Mouse (Mus musculus) cerebellum, adult 8-10 months (tissue): ENCODE results near the gene Lrrc26.

Experiments
- DNase-seq: peaks from one replicate; pipeline ENCODE4 v3.0.0; 2022

The Lrrc26 gene

DNA sequence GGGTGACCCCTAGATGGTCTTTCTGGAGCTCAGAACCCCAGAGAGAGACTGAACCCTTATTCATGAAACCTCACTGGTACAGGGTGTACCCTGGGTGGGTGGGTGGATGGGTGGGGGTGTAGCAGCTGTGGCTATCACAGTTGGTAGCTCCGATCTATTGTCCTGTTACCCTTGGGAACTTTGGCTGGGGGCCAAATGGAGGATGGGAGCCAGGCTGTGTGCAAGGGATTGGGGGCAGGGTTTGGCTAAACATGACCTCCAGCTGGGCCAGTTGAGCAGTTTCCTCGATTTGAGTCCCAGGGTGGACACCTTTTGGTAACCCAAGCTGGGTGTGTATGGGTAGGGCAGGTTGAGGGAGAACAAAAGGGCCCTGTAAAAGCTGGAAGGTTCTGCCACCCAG is 23.0 kb upstream of the Lrrc26 start:
- DNase-seq: peak; percentile 80

DNA sequence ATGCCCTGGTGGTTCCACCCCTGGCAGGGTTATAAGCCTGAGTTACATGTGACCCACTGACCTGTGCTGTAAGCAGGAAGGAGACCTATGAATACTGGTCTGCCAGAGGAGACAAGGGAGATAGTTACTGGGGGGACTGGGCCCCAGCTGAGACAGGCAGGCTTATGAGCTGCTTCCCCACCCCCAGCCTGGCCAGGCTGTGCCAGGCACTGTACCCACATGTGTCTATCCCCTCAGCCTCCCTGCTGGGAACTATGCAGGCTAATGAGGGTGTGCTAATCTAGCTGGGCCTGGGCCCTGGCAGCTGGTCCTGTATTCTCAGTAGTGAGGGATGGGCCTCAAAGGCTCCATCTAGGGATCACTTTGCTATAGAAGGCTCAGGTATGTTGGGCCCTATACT is 22.5 kb upstream of the Lrrc26 start:
- no peak for DNase-seq

DNA sequence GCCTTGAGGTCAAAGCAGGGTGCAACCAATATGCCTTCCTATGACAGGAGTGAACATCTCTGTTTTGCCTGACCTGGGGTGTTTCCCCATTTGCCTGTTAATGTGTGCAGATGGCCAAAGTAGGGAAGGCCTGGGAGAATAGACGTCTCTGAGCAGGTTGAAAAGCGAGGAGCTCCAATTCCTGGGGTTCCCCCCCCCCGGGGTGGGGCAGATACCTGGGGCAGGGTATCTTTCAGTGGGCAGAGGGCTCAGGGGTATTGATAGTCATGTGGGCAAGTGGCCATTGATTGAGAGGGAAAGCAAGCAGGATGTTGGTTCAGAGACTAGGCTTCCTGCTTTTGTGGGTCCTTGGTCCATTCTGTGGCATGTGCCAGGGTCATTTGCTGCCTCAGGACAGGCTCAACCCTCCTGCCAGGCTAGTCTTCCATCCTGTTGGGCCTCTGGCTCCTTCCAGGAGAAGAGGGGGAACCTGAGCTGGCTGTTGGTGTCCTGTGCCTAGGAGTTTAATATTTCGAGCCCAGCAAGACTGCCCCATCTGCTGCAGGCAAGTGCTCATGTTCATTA is 21.9 kb upstream of the Lrrc26 start:
- no peak for DNase-seq

DNA sequence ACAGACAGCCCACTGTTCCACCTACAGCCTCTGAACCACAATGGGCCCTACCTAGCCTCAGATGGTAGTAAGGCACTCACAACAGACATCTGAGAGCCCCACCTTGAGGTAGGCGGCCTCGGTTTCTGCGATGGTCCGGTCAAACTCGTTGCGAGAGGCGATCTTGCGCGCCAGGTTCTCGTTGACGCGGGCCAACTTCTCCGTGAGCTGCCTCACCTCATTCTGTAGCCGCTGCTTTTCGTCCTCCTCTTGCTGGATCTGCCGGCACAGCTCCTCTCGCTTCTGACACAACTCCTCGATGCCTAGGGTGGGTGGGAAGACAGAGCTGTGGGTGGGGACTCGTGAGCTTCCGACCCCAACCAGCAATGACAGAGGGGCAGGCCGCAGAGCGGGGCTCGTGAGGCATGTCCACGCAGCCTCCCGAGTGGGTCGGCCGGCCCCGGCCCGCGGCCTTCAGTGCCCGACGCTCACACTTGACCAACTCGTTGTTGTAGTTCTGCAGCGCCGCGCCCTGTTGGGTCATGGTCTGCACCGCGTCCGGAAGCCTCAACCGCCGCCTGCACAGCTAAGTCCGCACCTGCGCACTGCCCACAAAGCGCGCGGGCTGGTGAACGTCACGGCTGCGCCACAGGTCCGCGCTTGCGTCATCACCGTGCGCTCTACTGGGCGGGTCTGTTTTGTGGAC is 17.7 kb upstream of the Lrrc26 start, which contains the start of the genes Ssna1 and Anapc2:
Gene Ssna1, minus strand, starts transcription at position 612 of the 685 bp plus-strand sequence.
Gene Anapc2, plus strand, starts transcription at position 652 of the 685 bp plus-strand sequence.
- peak; percentile 97 for DNase-seq

DNA sequence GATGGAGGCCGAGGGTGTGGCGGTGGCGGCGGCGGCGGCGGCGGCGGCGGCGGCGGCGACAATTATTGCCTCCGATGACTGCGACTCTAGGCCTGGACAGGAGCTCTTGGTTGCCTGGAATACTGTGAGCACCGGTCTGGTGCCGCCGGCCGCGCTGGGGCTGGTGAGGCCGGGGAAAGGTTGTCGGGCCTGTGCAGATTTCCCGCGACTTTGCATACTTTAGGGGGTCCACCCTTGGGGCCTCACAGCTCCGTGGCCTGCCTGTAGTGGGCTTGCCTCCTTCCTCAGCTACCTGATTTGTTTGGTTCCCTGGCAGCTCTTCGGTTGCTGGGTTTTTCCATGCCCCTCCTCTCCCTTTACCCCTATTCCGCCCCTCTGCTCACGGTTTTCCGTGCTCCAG is 17.2 kb upstream of the Lrrc26 start:
- DNase-seq: no peak

DNA sequence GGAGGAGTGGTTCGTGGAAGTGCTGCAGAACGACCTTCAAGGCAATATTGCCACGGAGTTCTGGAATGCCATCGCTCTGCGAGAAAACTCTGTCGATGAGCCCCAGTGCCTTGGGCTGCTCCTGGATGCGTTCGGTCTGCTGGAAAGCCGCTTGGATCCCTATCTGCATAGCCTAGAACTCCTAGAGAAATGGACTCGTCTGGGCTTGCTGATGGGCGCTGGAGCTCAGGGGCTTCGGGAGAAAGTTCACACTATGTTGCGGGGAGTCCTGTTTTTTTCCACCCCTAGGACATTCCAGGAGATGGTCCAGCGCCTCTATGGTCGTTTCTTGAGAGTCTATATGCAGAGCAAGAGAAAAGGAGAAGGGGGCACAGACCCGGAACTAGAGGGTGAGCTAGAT is 16.7 kb upstream of the Lrrc26 start:
- no peak for DNase-seq

DNA sequence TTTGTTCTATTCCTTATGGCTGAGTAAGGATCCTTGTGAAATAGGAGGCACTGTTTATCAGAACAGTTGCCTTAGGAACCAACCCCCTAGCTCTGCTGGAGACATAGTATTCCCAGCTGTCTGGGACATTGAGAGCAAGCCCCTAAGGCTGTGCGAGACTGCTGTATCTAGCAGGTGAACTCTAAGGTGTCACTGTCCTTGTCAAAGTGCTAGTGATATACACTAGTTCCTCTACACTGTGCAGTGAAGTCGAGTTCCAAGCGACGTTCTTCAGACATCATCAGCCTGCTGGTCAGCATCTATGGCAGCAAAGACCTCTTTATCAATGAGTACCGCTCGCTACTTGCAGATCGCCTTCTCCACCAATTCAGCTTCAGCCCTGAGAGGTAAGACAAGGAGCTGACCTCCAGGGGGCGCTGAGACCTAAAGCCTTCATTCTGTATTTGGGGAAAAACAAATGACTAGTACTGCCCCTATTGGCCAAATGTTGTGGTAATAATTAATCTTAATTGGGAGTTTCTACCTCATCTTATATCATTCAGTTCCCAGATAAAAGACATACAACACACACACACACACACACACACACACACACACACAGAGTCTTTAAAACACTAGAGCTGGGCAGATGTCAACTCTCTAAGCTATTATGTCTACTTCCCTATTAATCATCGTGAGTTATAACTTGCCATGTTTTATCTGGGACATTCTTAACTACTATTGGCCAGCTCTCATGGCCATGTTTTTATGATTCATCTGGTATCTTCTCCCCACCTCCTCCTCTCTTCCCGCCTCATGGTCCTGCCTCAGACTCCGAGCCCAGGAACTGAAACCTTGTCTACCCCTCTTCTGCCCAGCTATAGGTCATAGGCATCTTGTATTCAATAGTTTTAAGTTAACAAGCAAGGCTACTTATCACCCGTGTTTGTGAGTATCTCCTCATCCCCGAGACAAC is 10.5 kb upstream of the Lrrc26 start:
- peak; percentile 88 for DNase-seq

DNA sequence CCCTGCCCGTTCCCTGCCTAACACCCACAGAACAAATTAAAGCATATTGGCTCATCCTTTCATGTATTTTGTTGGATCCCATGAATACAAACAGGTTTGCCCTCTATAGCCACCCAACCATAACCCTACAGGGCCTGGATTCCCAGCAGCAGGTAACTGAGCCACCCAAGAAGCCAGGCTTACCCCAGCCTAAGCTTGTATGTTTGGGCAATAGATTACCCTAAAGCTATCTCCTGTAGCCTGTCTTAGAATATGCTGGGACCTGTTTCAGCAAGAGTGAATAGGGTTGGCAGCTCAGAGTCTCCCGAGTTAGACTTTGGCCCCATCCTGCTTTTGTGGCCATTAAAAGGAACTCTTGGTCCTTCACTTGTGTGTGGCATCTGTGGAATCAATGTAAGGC is 4.2 kb upstream of the Lrrc26 start:
- no peak for DNase-seq

DNA sequence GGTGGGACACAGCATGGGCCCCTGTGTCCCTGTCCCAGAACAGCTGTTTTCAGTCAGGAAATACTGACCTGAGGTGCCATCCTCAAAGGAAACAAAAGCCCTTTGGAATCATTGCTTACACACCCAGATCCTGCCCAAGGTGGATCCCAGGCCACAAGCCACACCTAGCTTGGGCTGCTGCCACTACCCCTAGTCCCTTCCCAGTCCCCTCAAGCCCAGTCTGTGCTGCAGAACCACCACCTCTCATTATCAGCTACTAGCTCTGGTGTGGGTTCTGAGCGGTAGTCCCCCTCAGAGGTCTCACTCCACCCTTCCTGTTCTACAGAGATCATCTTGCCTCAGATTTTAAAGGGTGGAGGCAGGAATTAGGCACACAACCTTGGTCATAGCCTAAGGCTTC is 3.4 kb upstream of the Lrrc26 start:
- no peak for DNase-seq

DNA sequence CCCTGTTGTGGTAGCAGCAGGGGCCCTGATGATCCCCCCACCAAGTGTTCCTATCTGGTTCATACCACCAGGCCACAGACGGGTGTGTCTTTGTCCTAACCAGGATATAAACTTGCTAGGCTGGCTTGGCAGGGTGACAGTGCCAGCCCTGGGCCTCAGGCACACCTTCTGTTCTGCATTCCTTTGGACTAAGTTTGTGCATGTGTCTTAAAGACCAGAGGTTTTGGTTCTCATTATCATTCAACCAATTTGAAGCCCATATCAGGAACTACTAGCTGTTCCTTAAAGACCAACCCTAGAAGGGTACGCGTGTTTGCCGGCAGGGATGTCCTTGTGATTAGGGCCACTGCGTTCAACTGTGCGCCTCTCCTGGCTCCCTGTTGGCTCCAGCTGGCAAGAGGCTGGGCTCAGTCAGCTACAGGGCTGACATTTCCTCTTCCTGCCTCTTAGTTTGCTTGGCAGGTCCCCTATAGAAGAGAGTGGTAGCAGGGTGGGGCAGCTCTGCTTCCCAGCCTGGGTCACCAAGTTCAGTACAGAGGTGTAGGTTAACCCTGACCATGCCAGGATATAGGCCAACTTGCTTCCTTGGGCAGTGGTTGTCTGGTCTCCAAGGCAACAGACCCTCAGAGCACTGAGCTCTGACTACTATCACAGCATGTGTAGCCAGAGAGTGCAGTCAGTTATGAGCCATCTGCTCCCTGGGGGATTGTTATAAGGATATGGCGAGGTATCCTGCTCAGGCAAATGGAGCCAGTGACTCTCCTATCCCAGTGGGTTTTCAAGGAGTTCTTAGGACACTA is 2.7 kb upstream of the Lrrc26 start:
- DNase-seq: peak; percentile 62

DNA sequence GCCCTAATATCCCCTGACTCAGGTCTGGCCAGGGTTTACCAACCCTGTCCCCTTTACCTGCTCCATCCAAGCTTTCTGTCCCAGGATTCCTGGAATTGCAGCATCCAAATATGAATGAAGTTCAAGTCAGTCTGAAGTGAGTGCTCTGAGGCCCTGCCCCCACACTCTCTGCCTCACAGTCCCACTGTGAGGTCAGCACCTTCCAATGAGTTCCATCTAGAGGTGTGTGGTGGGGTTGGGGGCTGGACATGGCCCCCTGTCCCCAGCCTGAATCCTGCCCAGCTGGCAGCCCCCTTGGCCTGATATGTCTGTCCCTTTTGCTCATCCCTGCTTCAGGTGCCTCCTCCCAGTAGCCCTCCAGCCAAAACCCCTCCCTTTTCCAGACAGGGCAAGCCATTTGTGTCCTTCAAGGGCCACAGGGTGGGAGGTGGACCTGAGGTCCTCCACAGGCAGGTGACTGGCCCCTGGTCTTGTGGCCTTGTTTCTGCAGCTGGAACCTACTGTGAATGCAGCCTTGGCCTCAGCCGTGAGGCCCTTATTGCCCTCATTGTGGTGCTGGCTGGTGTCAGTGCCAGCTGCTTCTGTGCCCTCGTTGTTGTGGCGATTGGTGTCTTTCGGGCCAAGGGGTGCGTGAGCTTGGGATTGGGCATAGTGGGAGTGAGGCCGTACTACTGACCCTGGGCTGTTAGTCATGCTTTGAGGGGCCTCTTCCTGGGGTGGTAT is 1.6 kb upstream of the Lrrc26 start, which contains the start of gene Tmem210:
Gene Tmem210, plus strand, starts transcription at position 219 of the 723 bp plus-strand sequence.
- no peak for DNase-seq

DNA sequence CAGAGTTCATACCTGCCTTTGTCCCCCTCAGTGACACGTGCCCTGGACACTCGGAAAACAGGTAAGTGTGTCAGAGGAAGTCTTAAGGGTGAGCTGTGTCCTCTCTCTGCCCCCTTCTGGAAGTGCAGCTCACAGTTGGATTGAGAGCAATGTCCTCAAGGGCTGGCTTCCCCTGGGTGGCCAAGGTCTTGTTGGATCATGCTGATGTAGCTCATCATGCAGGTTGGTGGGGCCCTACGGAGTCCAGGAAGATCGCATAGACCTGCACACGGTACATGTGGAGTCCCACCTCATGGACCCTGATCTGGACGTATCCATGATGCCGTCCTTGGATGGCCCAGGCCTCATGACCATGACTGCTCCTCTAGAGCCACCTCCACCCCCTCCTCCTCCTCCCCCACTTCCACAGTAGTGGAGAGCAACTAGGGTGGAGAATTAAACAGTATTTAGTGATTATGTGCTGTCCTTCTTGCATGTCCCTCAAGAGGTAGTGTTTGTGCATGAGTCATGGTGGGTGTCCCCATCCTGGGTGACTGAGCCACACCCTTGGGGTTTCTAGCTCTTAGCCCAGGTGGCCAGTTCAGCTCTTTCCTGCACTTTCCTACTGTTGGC is 875 bp upstream of the Lrrc26 start:
- no peak for DNase-seq

DNA sequence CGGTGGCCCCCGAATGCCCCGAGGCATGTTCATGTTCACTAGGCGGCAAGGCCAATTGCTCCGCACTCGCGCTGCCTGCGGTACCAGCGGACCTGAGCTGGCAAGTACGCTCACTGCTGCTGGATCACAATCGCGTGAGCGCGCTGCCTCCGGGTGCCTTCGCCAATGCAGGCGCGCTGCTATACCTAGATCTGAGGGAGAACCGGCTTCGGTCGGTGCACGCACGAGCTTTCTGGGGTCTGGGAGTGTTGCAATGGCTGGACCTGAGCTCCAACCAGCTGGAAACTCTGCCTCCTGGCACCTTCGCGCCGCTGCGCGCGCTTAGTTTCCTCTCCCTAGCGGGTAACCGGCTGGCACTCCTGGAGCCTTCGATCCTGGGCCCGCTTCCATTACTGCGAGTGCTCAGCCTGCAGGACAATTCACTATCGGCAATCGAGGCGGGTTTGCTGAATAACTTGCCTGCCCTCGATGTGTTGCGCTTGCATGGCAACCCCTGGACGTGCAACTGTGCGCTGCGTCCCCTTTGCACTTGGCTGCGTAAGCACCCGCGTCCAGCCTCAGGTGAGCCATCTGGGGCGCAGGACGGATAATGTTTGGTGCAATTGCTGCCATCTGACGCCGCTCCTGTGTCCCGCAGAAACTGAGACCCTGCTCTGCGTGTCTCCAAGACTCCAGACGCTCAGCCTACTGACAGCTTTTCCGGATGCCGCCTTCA is 543 bp downstream of the Lrrc26 start:
- DNase-seq: peak; percentile 80

DNA sequence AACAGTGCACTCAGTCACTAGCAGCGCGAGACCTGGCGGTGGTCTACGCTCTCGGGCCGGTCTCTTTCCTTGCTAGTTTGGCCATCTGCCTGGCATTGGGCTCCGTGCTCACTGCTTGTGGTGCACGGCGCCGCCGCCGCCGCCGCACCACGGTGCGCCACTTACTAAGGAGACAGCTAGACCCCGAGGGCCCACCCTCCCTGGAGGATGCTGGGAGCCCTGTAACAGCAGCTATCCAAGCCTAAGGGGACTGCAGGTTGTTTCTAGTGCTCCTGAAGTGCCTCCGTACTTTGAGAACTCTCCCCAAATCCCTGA is 1.1 kb downstream of the Lrrc26 start:
- peak; percentile 74 for DNase-seq

DNA sequence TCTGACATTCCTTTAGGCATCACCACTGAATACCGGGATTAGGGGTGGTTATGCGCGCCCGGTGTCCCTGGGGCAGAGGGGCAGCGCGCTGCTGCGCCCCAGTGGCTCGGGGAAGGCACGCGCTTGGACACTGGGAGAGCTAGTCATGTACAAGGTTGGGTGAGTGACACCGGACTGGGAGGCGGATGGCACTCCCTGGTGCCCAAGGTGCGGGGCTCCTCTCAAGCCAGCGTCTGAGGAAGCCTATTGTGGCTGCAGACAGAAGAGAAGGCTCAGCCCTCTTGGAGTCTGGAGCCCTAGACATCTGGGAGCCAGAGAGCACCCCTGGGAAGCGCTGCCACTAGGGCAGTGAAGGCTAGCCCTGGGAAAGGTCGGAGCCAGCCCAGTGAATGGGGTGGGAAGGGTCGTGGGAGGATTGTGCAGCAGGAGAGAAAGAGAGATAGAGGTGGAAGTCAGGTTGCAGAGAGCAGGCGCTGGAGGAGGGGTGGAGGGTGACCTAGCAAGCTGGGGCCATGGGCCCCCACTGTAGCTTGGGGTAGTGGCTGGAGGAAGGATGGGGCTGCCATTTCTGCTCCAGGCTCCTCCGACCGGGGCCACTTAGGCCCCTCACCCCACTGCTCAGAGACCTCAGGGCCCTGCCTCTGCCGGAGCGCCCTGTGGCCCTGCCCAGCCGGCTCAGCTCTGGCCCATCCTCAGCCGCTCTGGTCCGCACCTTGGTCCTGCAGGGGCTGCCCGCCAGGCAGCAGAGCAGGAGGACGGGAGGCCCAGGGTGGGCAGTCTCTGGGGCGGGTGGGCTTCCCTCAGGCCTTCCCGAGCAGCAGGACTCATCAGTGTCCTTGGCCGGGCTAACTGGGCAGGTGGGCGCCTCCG is 1.7 kb downstream of the Lrrc26 start:
- no peak for DNase-seq

DNA sequence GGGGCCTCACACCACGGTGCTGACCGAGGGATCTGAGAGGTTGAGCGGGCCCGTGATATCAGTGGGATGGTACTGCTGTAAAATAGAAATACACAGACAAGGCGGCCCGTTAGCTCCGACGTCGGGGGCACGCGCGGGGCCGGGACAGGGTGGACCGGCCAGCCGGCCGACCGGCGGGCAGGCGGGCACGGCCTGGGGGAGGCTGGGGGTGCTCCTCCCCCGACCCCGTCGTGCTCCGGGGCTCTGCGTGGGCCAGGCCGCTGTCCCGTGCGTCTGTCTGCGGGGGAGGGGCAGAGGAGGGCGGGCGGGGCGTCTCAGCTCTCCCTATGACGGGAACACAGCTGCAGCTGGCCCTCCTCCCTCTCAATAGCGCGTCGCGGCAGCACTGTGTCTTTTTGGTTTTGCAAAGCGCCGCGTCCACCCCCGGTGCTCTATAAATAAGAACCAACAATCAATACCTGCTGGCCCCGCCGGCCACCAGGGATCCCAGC is 2.4 kb downstream of the Lrrc26 start:
- DNase-seq: no peak

DNA sequence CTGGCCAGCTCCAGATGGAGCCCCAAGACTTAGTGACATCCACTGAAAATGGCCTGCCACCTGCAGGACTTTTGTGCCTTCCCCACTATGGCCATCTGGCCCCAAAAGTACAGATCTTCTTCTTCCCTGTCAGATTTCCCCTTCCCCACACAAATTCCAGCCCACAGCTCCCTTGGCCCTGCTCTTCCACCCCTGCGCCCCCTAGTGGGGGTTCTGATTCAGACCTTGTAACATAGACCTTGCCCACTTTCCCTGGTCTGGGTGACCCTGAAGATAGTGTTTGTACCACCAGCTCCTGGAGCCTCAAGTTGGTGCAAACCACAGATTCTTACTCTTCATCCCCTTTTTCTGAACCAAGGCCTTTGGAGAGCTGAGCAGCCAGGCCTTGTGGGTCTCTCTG is 3.1 kb downstream of the Lrrc26 start:
- DNase-seq: peak; percentile 83

DNA sequence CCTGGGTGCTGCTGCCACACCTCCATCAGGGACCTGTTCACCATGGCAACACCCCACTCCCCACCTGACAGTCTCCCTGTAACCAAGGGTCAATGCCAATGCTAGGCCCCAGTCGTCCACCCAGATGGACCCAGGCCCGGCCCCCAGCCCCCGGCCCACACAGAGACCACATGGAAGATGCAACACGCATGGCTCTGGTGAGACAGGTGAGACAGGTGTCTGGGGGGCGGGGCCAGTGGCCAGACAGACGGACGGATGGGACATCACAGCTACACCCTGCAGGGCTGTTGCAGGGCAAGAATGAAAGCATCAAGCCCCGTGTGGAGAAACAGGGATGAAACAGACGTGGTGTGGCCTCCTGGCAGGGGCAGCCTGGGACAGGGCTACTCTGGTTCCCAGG is 4.0 kb downstream of the Lrrc26 start:
- no peak for DNase-seq

DNA sequence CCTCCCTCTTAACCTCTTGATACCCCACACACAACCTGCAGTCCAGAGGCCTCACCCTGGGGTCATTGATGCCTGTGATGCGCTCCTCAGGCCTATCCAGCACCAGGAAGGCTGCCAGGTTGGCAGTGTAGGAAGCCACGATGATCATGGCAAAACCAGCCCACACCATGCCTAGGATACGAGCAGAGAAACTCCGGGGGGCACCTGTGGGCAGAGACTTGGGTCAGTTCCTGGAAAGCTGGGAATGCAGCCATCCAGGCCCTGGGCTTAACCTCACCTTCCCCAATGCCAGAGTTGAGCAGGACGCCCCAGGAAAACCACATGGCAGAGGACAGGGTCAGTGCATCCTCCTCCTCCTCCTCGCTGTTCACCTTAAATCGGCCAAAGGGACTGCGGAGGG is 7.4 kb downstream of the Lrrc26 start:
- peak; percentile 39 for DNase-seq

DNA sequence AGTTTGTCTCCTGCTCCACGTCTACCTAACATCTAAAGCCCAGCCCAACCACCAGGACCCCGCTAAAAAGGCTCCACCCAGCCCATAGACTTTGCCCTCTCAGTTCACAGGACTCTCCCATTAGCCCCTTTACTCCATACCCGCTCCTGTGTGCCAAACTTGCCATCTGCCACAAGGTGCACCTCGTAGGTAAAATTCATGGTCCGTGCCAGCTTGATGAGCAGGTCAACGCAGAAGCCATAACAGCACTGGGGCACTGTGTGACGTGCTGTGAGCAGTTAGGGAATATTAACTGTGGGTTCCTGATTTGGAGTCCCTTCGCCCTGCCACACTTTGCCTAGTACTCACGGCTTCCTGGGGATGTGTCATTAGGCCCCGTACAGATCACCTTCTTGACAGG is 8.3 kb downstream of the Lrrc26 start:
- DNase-seq: peak; percentile 59
